Mouse (Mus musculus) regulatory T cell (primary cell): ENCODE measurements around the gene Pifo.

Experiments used
- in situ Hi-C: fragments of 300-600 bp; cut with MboI, MseI; formaldehyde crosslinking; loops from one replicate; pipeline ENCODE4 v1.15.1; 2025; ENCODE audit warnings: high pct_unique_total_duplicates

Gene Pifo

DNA sequence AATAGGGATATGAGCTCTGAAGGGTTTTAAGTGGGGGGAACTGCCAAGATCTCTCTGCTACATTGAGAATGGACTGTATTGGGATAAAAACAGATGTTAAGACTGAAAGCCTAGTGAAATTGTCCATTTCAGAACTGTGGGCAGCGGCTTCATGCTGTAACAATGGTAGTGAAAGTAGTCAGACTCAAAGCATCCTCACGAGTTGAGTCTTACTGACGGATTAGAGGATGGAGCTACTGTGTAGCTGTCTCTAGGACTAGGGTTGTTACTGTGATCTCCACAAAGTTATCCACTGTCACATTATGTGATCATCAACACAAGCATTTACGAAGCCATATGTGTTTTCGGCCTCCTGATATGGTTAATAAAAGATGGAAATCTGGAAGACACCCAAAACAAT, 56.2 kb downstream of the Pifo start:
- in situ Hi-C loops: loop anchor here (10.0 kb wide), 1 partner anchor 273 kb away; the partner anchor contains the start of gene Ddx20

GRCm38 (mm10) chr3:105957235-105957634, 57.2 kb downstream of the Pifo start:
- in situ Hi-C loops: loop anchor here (10.0 kb wide), 1 partner anchor 272 kb away; the partner anchor contains the start of gene Ddx20

GRCm38 (mm10) chr3:105951348-105951747, 63.1 kb downstream of the Pifo start:
- in situ Hi-C loops: loop anchor here (10.0 kb wide), 1 partner anchor 267 kb away; the partner anchor contains the start of gene Ddx20
